Mouse (Mus musculus) heart, embryonic 15.5 days (tissue): ENCODE measurements around the gene Usp33. TPM values are rescaled to one million over a fixed set of nuclear protein-coding genes. Genes with fewer than 3 reads are reported as not detected.
A peak's percentile ranks its signal among the peaks of the same experiment; 100 is the strongest.

Experiments used
- ATAC-seq: fragments of 200-750 bp; cut with Nextera tagmentation; replicated peaks from 2 replicates; pipeline ENCODE4 v1.8.0; 2017; ENCODE audit warnings: low read depth, moderate TSS enrichment; ENCODE audit not compliant: insufficient number of reproducible peaks, insufficient read depth, low FRiP score
- H3K27ac ChIP-seq: fragments of 300-500 bp; sonication (generic); 2 replicates; pipeline ENCODE4 v1.5.1; 2015; ENCODE audit warnings: mild to moderate bottlenecking, inconsistent platforms
- H3K27me3 ChIP-seq: fragments of 300-500 bp; sonication (generic); 2 replicates; pipeline ENCODE4 v1.6.1; 2015; ENCODE audit warnings: inconsistent platforms
- H3K36me3 ChIP-seq: fragments of 300-500 bp; sonication (generic); 2 replicates; pipeline ENCODE4 v1.6.1; 2015; ENCODE audit warnings: mild to moderate bottlenecking, inconsistent platforms
- H3K4me1 ChIP-seq: fragments of 300-500 bp; sonication (generic); replicated peaks from 2 replicates; pipeline ENCODE4 v1.6.1; 2015; ENCODE audit warnings: inconsistent platforms
- H3K4me2 ChIP-seq: fragments of 300-500 bp; sonication (generic); 2 replicates; pipeline ENCODE4 v1.6.1; 2015; ENCODE audit warnings: inconsistent platforms, mild to moderate bottlenecking, moderate library complexity
- H3K4me3 ChIP-seq: fragments of 300-500 bp; sonication (generic); 2 replicates; pipeline ENCODE4 v1.5.1; 2015; ENCODE audit warnings: mild to moderate bottlenecking, inconsistent platforms
- H3K9ac ChIP-seq: fragments of 300-500 bp; sonication (generic); 2 replicates; pipeline ENCODE4 v1.6.1; 2015; ENCODE audit warnings: mild to moderate bottlenecking, inconsistent platforms
- H3K9me3 ChIP-seq: fragments of 300-500 bp; sonication (generic); replicated peaks from 2 replicates; pipeline ENCODE4 v1.6.1; 2016; ENCODE audit warnings: inconsistent platforms
- WGBS: fragments of 180-500 bp; shearing (Covaris S2); methylation state at CpG from one replicate; pipeline ENCODE4 v1.1.7; 2015; ENCODE audit warnings: mixed read lengths; 5-methylcytosine and 5-hydroxymethylcytosine counted together
- polyA plus RNA-seq: library from polyadenylated mRNA; unstranded; fragments of >200 nt; fragmentation: Nextera tagmentation; extraction: Ambion mirVana; gene quantifications from 2 replicates; pipeline ENCODE4 v1.2.1, GENCODE M21; 2015

Gene Usp33
- polyA plus RNA-seq, 1 experiment from 2014 or later = 25.0 TPM

- peaks cover 23% of the 10 kb centered on the region for H3K4me1 ChIP-seq
- H3K36me3 ChIP-seq = no peaks in the 10 kb centered on the region
- ATAC-seq = peak; percentile 68
- H3K4me3 ChIP-seq = peak overlapping the region; percentile 65
- peak overlapping the region; percentile 63 for H3K4me2 ChIP-seq
- no peaks in the 10 kb centered on the region for H3K9me3 ChIP-seq
- H3K27ac ChIP-seq = peak overlapping the region; percentile 69
- no peaks in the 10 kb centered on the region for H3K27me3 ChIP-seq
- peak overlapping the region; percentile 81 for H3K9ac ChIP-seq
- under 1% methylated on average over 42 of the region's 54 CpGs for WGBS
Observed at GRCm38 (mm10) chr3:152346633-152347141, 409 bp downstream of the Usp33 start.

DNA sequence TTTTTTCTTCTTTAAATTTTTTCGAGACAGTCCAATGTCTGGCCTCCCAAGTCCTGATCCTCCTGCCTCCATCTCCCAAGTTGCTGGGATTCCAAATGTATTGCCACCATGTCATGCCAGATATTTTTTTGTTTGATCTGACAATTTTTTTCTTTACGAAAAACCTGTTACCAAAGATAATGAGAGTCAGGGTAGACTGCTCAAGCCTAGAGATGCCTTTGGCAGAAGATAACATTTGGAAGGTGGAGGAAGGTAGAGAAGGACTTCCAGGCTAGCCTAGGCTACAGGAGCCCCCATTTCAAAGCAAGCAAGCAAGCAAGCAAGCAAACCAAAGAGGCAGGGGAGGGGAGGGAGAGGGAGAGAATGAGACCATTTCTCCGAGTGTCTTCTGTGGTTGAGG lies 949 bp downstream of the Usp33 start:
- Histone ChIP-seq H3K4me1 (peaks cover 23% of the 10 kb centered on the region), H3K4me2 (peak overlapping the region; percentile 63), H3K9me3 (no peaks in the 10 kb centered on the region), H3K9ac (peak overlapping the region; percentile 81), H3K27me3 (no peaks in the 10 kb centered on the region), H3K27ac (no peak overlapping the region), H3K36me3 (no peaks in the 10 kb centered on the region), H3K4me3 (peak overlapping the region; percentile 65)
- ATAC-seq = no peak
- WGBS = 39% methylated on average over 3 of the region's 3 CpGs

- Histone ChIP-seq H3K9me3 (no peaks in the 10 kb centered on the region), H3K4me3 (no peak overlapping the region), H3K4me2 (0 out of 2 replicates have a peak overlapping the region, but pooled peaks have one; percentile 3), H3K27ac (no peak overlapping the region), H3K27me3 (no peaks in the 10 kb centered on the region), H3K9ac (no peak overlapping the region), H3K36me3 (no peaks in the 10 kb centered on the region), H3K4me1 (peaks cover 23% of the 10 kb centered on the region)
- WGBS = 83% methylated on average over 10 of the region's 10 CpGs
- no peak for ATAC-seq
Observed at GRCm38 (mm10) chr3:152348011-152348830, 1.9 kb downstream of the Usp33 start.

GRCm38 (mm10) chr3:152350431-152350830 lies 4.2 kb downstream of the Usp33 start:
- Histone ChIP-seq H3K27ac (no peak overlapping the region), H3K36me3 (no peaks in the 10 kb centered on the region), H3K4me3 (no peak overlapping the region), H3K27me3 (no peaks in the 10 kb centered on the region), H3K4me2 (no peak overlapping the region), H3K4me1 (peaks cover 23% of the 10 kb centered on the region), H3K9ac (no peak overlapping the region), H3K9me3 (no peaks in the 10 kb centered on the region)
- 62% methylated on average over 3 of the region's 3 CpGs for WGBS
- no peak for ATAC-seq

DNA sequence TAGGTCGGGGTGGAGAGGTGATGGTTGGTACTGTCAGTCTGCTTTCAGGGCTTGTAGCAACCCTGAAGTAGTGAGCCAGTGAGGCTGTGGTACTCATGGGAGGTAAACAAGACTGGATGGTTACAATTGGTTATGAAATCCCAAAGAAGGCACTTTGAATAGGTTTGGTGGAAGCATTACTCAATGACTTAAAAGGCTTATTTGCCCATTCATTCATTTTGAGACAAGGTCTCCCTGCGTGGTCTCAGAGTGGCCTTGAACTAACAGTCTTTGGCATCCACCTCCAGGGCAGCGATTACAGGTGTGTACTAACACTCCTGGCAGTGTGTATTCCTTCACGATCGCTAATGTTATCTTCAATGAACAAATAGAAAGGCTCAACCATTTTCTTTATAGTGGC lies 4.7 kb downstream of the Usp33 start:
- Histone ChIP-seq H3K4me3 (no peak overlapping the region), H3K36me3 (no peaks in the 10 kb centered on the region), H3K4me2 (no peak overlapping the region), H3K9ac (no peak overlapping the region), H3K27ac (no peak overlapping the region), H3K27me3 (no peaks in the 10 kb centered on the region), H3K4me1 (peaks cover 23% of the 10 kb centered on the region), H3K9me3 (no peaks in the 10 kb centered on the region)
- ATAC-seq = no peak
- WGBS = 84% methylated on average over 5 of the region's 5 CpGs

DNA sequence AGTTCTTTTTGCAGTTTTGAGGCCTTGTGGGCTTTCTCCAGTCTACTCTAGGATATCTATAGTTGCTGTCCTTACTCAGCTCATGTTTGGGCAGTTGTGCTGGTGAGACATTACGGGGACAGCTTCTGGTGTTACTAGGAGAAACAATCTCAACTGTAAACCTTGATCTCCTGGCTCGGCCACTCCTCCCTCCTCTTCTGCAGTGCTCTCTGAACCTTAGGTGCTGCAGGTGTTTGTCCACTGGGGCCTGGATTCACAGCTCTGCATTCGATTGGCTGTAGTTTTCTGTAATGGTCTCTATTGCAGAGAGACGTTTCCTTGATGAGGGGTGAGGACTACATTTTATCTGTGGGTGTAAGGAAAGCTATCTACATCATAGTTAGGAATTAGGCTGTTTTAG lies 6.0 kb downstream of the Usp33 start:
- H3K4me2 ChIP-seq = no peak overlapping the region
- 81% methylated on average over 4 of the region's 4 CpGs for WGBS
- no peak for ATAC-seq
- no peaks in the 10 kb centered on the region for H3K36me3 ChIP-seq
- no peak overlapping the region for H3K4me3 ChIP-seq
- no peaks in the 10 kb centered on the region for H3K9me3 ChIP-seq
- H3K4me1 ChIP-seq = peaks cover 20% of the 10 kb centered on the region
- H3K9ac ChIP-seq = no peak overlapping the region
- no peak overlapping the region for H3K27ac ChIP-seq
- H3K27me3 ChIP-seq = no peaks in the 10 kb centered on the region

GRCm38 (mm10) chr3:152353434-152354177 lies 7.3 kb downstream of the Usp33 start:
- no peak overlapping the region for H3K4me2 ChIP-seq
- no peak overlapping the region for H3K4me3 ChIP-seq
- peaks cover 2% of the 10 kb centered on the region; the same call in 1 of the 2 replicates for H3K36me3 ChIP-seq
- no peak for ATAC-seq
- H3K9ac ChIP-seq = no peak overlapping the region
- no peaks in the 10 kb centered on the region for H3K27me3 ChIP-seq
- H3K27ac ChIP-seq = no peak overlapping the region
- peaks cover 12% of the 10 kb centered on the region for H3K4me1 ChIP-seq
- WGBS = 73% methylated on average over 10 of the region's 10 CpGs
- no peaks in the 10 kb centered on the region for H3K9me3 ChIP-seq

DNA sequence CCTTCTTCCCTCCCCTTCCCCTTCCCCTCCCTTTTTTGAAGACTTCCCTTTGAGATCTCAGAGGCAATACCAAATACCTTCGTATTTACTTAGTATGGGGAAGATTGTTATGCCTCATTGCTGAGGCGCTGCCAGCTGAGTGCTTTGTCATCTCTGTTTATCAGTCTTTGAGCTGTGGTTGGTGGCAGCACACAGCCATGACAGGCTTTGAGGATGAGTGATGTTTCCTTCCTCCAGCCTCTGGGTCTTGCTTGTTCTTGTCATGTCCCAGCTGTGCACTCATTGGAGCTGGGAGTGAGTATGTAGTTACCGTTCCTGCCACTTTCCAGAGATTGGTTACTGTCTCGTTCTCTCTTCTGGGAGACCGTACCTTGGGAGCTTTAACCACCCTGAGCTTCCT lies 9.1 kb downstream of the Usp33 start:
- no peaks in the 10 kb centered on the region for H3K9me3 ChIP-seq
- no peak overlapping the region for H3K4me3 ChIP-seq
- H3K27me3 ChIP-seq = no peaks in the 10 kb centered on the region
- H3K4me2 ChIP-seq = no peak overlapping the region
- peaks cover 15% of the 10 kb centered on the region for H3K36me3 ChIP-seq
- H3K9ac ChIP-seq = no peak overlapping the region
- peaks cover 4% of the 10 kb centered on the region; the same call in 1 of the 2 replicates for H3K4me1 ChIP-seq
- no peak for ATAC-seq
- WGBS = 40% methylated on average over 5 of the region's 5 CpGs
- H3K27ac ChIP-seq = no peak overlapping the region

GRCm38 (mm10) chr3:152356751-152357150 lies 10.5 kb downstream of the Usp33 start:
- no peak overlapping the region for H3K27ac ChIP-seq
- no peaks in the 10 kb centered on the region for H3K4me1 ChIP-seq
- WGBS = 78% methylated on average over 9 of the region's 9 CpGs
- peaks cover 20% of the 10 kb centered on the region for H3K36me3 ChIP-seq
- no peak for ATAC-seq
- H3K9ac ChIP-seq = no peak overlapping the region
- H3K9me3 ChIP-seq = no peaks in the 10 kb centered on the region
- H3K27me3 ChIP-seq = no peaks in the 10 kb centered on the region
- no peak overlapping the region for H3K4me2 ChIP-seq
- no peak overlapping the region for H3K4me3 ChIP-seq

DNA sequence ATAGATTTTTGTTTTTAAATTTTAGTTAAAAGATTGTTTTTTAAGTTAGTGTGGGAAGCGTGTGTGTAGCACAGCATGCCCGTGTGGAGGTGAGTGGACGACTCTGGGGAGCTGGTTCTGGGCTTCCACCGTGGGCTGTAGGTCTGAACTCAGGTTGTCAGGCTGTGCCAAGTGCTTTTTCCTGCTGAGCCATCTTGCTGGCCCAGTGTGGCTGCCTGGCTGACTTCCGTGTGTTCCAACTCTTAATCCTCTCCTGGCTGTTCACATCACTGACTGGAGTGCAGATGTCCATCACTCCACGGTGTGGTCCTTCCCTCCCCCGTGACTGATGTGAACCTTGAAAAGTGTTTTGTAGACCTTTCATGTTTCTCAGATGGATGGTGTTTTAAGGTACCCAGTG lies 12.9 kb downstream of the Usp33 start:
- Histone ChIP-seq H3K27ac (no peak overlapping the region), H3K4me1 (no peaks in the 10 kb centered on the region), H3K9me3 (no peaks in the 10 kb centered on the region), H3K4me3 (no peak overlapping the region), H3K9ac (no peak overlapping the region), H3K4me2 (no peak overlapping the region), H3K27me3 (no peaks in the 10 kb centered on the region), H3K36me3 (peaks cover 44% of the 10 kb centered on the region)
- no peak for ATAC-seq
- WGBS = 84% methylated on average over 7 of the region's 7 CpGs

DNA sequence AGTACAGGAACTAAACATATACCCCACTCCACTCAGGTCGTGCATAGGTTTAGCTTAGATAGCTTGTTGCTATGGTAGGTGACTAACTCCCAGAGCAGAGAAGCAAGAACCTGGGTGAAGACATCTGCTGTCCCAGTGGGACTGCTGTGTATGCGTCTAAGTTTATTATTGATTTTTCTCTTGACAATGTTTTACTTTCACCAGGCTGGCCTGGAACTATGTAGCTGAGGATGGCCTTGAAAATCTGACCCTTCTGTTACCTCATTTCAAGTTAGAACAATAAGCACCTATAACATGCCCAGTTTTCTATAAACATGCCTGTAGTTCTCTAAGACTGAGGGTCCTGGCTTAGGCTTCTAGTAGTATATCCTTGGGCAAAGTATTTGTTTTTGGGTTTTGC lies 17.9 kb downstream of the Usp33 start:
- Histone ChIP-seq H3K36me3 (peaks cover 82% of the 10 kb centered on the region), H3K9ac (no peak overlapping the region), H3K9me3 (no peaks in the 10 kb centered on the region), H3K27me3 (no peaks in the 10 kb centered on the region), H3K27ac (no peak overlapping the region), H3K4me2 (no peak overlapping the region), H3K4me1 (no peaks in the 10 kb centered on the region), H3K4me3 (no peak overlapping the region)
- 89% methylated on average over 2 of the region's 2 CpGs for WGBS
- no peak for ATAC-seq
